Mouse (Mus musculus): ENCODE data around the gene Sipa1l1.

DNA sequence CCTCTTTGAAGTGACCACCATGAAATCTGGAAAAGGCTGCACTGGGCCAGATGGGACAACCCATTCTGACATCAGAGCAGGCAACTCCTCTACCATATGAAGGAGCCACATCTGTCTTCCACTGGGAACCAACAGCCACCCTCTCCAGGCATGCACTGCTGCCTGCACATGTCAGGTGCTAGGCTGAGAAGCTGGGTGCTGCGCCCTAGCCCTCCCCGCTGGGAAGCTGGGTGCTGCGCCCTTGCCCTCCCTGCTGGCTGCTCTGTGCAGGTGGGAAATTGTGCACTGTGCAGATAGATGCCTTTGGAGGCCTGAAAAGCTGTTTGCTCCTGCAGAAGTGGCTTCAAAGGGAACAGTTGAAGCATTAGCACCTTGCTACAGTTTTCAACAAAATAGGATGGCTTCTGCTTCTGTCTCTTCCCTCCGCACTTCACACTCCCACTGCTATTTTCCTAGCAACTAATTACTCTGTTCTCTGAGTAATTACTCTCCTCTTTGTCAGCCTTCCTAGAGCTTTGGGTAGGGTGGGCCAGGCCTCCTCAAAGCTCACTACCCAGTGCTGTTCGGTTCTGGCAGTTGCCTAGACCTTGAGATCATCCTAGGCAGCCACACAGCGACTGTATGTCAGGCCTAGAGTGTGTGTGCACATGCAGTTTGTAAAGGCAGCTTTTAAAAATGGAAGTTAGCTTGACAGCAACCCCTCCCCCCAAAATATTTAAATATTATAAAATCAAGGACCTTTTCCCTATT lies 231.0 kb downstream of the Sipa1l1 start:
- TF ChIP-seq GATA1 (IDR thresholded peaks at IDR 0.05; ENCODE audit: low read length) (no peak), TAL1 (IDR thresholded peaks at IDR 0.05; ENCODE audit: low read length) (no peak)

Measured in erythroblast, embryonic 14.5 days (primary cell).